Mouse (Mus musculus): ENCODE measurements around the gene Cdk10.

GRCm38 (mm10) chr8:123278445-123278844 lies 53.8 kb downstream of the Cdk10 start:
- TF ChIP-seq CTCF (IDR thresholded peaks at IDR 0.05) (no peak), EP300 (IDR thresholded peaks at IDR 0.05) (no peak)
